Mouse (Mus musculus): ENCODE data around the gene Lmo1.
A peak's percentile ranks its signal among the peaks of the same experiment; 100 is the strongest.
"Not testable (repeated sequence)": the region's sequence is repeated elsewhere in the genome, so short reads cannot be mapped to it uniquely, and the experiment has no call there.

The Lmo1 gene

DNA sequence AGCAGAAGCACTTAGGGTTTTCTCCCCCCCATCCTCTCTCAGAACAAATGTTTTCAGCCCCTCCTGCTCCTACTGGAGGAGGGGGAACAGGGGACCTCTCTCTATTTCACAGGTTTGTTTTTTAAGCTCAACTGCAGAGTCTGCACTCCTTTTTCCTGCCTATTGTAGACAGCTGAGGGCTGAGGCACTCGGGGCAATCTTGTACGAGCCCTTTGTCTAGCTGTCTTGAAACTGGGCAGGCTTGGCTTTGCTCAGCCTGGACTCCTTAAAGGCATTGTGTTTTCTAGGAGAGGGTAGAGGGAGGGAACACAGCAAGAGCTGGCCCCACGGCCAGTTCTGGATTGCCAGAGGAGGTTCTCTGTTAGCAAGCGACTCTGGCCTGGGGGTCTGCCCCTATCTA lies 59.5 kb downstream of the Lmo1 start:
- DNase-seq (ENCODE audit: low spot score in 2 of 2) = not testable (repeated sequence)

DNA sequence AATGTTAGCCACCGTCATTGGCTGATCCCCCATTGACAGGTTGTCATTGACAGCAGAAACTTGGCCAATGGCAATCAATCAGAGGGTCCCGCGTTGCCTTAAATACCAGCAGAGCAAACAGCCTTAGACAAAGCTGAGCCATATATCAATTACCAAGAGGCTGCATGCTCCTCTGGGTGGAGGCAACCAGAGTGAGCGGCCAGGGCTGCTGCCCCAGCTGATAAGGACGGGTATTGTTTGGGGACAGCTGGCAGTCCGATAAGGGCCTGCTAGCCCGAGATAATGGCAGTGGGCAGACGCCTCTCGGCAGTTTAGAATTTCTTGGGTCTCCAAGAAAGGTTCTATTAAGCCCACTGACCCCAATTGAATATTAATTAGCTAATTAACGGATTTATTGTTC lies 60.1 kb downstream of the Lmo1 start:
- no peak for DNase-seq (ENCODE audit: low spot score in 2 of 2)

DNA sequence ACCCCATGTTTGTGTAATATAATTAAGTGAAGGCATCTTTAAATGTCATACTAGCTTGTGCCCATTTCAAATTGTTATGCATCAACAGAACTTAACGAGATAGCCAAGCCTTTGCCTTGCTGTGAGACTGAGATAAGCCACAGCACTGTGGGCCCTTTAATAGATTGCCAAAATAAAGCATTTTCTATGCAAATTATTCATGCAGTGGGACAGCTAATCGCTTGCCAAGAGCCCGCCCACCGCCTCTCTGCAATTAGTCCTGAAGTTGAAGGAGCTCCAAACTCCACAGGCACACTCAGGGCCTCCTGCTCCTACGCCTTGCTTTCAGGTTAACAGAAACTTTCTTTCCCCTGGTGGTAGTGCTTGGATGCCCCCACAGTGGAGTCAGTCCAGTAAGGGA lies 64.0 kb downstream of the Lmo1 start:
- peak in 1 of 2 experiments; percentile 11 for DNase-seq (ENCODE audit: low spot score in 2 of 2)

DNA sequence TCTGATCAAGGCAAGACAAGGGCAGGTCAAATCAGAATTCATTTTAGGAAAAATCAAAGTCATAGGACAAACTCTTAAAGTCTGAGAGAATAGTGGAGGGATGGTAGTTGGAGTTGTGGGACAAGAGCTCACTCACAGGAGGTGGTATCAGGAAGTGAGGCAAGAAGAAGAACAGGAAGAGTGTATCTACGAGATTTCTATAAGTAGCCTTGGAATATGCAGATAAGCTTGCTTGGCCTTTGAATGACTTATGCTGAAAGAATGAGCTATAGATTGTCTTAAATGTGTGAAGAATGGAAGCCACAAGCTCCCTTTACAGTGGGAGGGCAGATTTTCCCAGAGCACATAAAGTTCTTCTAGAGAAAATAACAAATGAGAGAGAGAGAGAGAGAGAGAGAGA lies 70.1 kb downstream of the Lmo1 start:
- DNase-seq (ENCODE audit: low spot score in 2 of 2) = no peak

DNA sequence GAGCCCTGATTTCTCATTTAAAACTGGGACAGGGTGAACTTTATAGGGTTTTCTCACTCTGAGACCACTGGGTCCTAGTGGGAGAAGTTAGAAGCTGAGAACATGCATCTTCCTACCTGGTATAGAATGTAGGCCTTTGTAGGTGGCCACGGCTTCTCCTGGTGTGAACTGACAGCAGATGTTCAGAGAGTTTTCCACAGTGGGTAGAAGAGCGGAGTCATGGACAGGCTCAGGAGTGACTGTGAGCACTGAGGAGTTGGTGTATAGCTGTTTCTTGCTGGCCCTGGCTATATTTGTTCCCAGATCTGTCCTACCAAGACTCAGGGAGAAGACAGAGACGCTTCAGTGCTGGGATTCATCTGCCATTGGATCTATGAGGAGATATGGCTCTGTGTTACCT lies 73.8 kb downstream of the Lmo1 start:
- no peak for DNase-seq (ENCODE audit: low spot score in 2 of 2)

DNA sequence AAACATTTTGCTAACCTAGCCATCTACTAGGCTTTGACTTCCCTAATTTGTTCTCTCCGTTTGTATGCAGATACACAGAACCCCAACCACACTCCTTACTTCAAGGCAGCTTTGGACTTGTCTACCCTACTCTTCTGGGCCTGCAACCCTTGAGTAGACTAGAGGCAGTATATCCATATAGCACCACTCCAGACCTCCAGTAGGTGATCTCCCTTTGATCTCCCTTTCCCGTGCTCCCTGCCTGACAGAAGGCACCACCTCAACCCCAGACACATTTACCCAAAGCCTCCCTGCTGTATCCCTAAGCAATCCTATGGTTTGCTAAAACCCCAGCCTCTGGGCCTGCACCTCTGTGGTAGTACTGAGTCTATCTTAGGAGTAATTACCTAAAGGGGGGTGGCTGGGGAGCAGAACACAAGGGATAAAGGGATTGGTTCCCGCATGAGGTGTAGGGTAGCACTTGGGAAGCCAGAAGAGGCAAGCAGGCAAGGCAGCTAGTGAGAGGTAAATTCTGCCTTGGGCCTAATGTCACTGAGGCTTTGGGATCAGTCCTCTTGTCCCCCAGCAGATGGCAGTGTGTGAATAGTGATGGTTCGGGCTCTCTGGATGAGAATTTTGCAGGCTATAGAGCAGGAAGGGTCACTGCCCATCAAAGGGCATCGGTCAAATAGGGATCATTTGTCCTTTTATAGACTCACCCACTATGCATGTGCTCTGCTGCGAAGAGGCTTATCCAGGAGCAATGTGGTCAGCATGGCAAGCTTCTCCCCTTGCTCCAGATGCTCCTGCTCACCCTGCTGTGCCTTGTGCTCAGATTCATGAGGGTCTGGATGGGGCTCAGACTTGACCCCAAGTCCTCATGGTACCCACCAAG lies 76.6 kb downstream of the Lmo1 start:
- DNase-seq (ENCODE audit: low spot score in 2 of 2) = peak in 1 of 2 experiments; percentile 56

DNA sequence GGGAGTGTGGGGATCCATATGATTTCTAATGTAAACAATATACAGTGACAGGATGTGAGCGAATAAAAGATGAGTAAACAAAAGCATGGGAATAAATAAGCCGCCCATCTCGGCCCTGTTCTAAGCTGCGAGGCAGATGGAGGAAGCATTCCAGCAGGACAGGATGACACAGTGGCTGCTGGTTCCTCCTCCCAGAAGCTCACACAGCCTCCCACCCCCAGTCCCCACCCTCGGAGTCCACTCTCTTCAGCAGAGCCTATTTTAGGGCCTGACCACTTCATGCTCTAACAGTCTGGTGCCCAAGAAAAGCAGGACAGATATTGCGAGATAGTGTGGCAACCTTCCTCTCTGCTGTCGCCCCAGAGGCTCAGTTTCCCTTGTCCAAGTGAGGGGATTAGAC lies 77.8 kb downstream of the Lmo1 start:
- DNase-seq (ENCODE audit: low spot score in 2 of 2) = no peak

DNA sequence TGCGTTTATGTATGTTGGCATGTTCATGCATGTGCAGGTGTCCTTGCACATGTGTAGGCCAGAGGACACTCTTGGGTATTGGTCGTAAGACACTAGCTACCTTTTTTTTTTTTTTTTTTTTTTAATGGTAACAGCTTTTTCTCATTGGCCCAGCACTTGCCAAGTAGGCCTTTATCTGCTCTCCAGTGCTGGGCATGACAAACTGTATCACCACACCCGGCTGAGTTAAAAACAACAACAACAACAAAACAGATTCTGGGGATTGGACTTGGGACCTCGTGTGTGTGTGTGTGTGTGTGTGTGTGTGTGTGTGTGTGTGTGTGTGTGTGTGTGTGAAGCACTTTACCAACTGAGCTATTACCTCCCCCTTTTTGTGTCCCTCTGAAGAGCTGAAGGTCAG lies 78.4 kb downstream of the Lmo1 start:
- DNase-seq (ENCODE audit: low spot score in 2 of 2) = no peak

DNA sequence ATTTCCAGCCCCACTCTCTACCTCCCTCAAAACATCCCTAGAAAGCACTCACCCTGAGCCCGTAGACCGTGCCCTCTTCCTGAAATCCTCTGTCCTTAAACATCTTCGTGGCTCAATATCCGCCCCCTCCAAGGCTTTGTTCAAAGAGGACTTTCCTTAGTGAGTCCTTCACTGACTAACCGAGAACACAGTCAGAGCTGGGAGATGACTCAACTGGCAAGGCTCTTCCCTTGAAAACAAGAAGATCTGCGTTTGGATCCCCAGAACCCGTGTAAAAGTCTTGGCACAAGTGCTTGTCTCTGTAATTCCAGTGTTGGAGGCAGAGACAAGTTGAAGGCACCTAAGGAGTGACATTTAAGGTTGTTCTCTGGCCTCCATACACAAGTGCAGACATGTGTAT lies 80.7 kb downstream of the Lmo1 start:
- no peak for DNase-seq (ENCODE audit: low spot score in 2 of 2)

DNA sequence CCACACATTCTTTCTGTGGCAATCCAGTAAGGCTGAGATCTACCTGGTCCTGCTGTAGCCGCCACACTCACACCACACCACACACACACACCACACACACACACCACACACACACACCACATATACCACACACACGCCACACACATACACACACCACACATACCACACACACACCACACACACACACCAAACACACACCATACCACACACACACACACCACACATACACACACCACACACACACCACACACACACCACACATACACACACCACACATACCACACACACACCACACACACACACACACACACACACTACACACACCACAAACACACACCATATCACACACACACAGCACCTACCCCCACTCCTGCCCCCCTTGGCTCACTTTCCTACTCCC lies 83.7 kb downstream of the Lmo1 start:
- DNase-seq (ENCODE audit: low spot score in 2 of 2) = not testable (repeated sequence)

Data from cerebellum, postnatal 4 days (tissue).